Mouse (Mus musculus): ENCODE measurements at regions not wholly inside any gene's neighbourhood (a gene's known extent, or its start where the extent isn't known, plus 50 kb on each side); places are given as distances from the start of the nearest gene placed in this dataset.

DNA sequence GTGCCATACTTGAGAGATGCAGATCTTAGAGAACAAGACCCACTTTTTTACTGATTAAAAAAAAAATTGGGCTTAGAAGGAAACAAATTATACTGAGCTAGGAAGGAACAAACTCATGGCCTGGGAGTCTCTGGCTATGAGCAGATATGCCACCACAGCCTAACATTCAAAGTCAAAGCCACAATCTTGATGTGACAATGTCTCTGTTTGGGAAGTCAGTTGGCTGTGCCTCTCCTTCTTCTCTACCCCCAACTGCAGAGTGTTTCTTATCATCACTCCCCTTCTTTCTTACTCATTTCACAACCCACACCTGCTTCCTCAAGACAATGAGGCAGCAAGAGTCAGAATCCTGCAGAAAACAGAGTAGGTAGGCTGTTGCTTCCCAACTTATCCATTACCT is 613.3 kb upstream of the Arid1b start:
- DNase-seq (ENCODE audit: extremely low spot score in 1 of 2, low spot score in 2 of 2): no peak
- intact Hi-C loops (cut with DNase I): no loop called here

GRCm38 (mm10) chr17:4381896-4382685 is 612.0 kb upstream of the Arid1b start:
- DNase-seq (ENCODE audit: extremely low spot score in 1 of 2, low spot score in 2 of 2): peak in 1 of 2 experiments; percentile 42
- intact Hi-C loops (cut with DNase I): no loop called here

GRCm38 (mm10) chr17:4382716-4383115 is 611.4 kb upstream of the Arid1b start:
- intact Hi-C loops (cut with DNase I): no loop called here
- peak in 1 of 2 experiments; percentile 18 for DNase-seq (ENCODE audit: extremely low spot score in 1 of 2, low spot score in 2 of 2)

DNA sequence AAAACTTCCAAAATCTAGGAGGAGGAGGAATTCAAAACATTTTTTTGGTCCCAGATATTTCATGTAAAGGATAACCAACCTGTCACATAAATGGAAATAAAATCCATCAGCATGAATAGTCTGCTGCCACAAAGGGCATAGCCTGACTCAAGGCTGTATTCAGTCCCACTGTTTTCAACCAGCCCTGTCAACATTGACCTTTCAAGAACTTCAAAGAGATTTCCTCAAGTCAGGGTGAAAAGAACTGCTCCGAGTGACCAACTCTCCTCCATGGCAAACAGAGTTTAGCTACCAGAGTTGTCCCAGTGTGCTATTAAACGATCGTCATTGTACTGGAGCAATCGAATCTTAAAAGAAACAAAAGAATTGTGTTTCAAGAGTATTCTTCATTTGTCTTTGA is 606.5 kb upstream of the Arid1b start:
- DNase-seq (ENCODE audit: extremely low spot score in 1 of 2, low spot score in 2 of 2): no peak
- intact Hi-C loops (cut with DNase I): no loop called here

DNA sequence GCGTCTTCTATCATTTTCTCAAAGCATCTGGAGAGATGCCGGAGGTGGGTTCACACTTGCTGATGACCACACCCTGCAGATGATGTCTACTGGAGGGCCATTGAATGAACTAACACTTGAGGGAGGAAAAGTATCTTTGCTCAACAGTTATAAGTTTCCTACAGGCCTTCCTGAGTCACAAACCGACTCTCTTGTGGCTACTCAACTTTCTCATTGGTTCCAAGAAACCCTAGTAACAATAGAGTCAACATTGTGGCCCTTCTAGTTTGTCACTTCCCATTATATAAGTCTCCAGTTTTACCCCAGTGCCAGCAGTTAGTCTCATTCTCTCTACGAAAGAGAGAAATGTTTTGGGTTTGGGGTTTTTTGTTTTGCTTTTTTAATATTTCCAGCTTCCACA is 604.1 kb upstream of the Arid1b start:
- no peak for DNase-seq (ENCODE audit: extremely low spot score in 1 of 2, low spot score in 2 of 2)
- intact Hi-C loops (cut with DNase I): no loop called here

DNA sequence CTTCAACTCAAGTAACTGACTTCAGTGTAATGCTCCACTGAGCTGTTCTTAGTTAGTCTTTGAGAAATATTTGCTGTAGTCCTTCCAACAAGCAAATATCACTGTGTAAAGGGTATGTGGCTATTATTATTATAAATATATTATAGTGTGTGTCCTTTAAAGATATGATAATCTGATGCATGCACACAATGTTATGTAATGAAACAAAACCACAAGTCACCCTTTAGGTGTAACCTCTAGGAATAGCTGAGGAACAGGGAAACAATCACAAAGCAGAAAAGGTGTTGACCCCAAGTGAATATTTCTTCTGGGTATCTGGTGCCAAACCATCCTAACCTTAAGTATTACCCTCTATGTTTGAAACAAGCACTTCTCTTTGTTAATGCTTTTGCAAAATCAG is 603.6 kb upstream of the Arid1b start:
- no peak for DNase-seq (ENCODE audit: extremely low spot score in 1 of 2, low spot score in 2 of 2)
- intact Hi-C loops (cut with DNase I): no loop called here

- no peak for DNase-seq (ENCODE audit: extremely low spot score in 1 of 2, low spot score in 2 of 2)
- intact Hi-C loops (cut with DNase I): no loop called here
Observed at GRCm38 (mm10) chr17:4391210-4391609, 602.9 kb upstream of the Arid1b start.

DNA sequence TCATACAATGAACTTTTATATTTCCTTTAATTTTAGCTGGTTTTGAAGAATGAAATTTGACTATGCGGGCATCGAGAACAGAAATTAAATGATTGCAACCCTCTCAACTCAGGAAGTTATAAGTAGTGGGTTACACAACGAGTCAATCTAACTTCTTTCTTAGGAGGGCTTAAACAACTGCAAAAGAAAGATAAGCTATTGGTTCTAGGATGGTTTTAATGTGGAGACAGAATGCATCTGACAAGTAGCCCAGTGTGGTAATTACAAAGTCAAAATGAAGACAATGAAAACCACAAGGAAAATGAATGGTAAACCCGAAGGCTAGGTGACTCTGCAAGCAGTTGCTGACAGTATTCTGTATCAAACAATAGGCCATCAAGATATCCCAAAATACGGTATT is 598.0 kb upstream of the Arid1b start:
- intact Hi-C loops (cut with DNase I): no loop called here

GRCm38 (mm10) chr17:4417686-4418085 is 576.4 kb upstream of the Arid1b start:
- intact Hi-C loops (cut with DNase I): no loop called here
- DNase-seq (ENCODE audit: extremely low spot score in 1 of 2, low spot score in 2 of 2): no peak

More for the DNA sequence above, 598.0 kb upstream of the Arid1b start:
- DNase-seq (ENCODE audit: extremely low spot score in 1 of 2, low spot score in 2 of 2): no peak

GRCm38 (mm10) chr17:4424451-4425168 is 569.5 kb upstream of the Arid1b start:
- intact Hi-C loops (cut with DNase I): no loop called here
- DNase-seq (ENCODE audit: extremely low spot score in 1 of 2, low spot score in 2 of 2): peak in 1 of 2 experiments; percentile 15

- intact Hi-C loops (cut with DNase I): no loop called here
- no peak for DNase-seq (ENCODE audit: extremely low spot score in 1 of 2, low spot score in 2 of 2)
Observed at GRCm38 (mm10) chr17:4425342-4425741, 568.8 kb upstream of the Arid1b start.

GRCm38 (mm10) chr17:4429036-4429435 is 565.1 kb upstream of the Arid1b start:
- intact Hi-C loops (cut with DNase I): no loop called here
- DNase-seq (ENCODE audit: extremely low spot score in 1 of 2, low spot score in 2 of 2): no peak

DNA sequence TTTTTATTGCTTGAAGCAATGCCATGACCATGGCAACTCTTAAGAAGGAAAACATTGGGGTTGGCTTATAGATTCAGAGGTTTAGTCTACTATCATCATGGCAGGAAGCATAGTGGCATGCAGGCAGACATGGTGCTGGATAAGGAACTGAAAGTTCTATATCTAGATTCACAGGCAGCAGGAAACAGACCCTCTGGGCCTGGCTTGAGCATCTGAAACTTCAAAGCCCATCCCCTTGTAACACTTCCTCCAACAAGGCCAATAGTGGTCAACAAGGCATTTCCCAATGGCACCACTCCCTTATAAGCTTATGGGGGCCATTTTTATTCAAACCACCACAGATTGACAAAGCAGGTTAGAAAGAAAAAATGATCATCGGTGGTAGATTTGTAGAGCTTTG is 548.5 kb upstream of the Arid1b start:
- intact Hi-C loops (cut with DNase I): no loop called here
- no peak for DNase-seq (ENCODE audit: extremely low spot score in 1 of 2, low spot score in 2 of 2)

GRCm38 (mm10) chr17:4457491-4457890 is 536.6 kb upstream of the Arid1b start:
- no peak for DNase-seq (ENCODE audit: extremely low spot score in 1 of 2, low spot score in 2 of 2)
- intact Hi-C loops (cut with DNase I): no loop called here

DNA sequence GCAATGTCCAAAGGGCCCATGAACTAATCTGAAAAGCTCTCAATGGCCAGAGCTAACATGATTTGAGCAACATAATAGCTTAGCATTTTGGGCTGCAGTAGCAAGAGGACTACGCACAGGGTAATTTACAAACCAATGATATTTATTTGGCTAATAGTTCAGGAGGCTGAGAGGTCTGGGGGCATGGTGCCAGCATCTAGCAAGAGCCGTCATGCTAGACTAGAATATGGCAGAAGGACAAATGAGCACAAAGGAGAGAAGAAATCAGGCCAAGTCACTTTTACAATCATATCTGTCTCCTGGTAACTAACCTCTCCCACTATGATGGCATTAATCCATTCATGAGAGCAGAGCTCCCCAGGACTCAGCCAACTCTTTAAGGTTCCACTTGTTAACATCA is 532.6 kb upstream of the Arid1b start:
- no peak for DNase-seq (ENCODE audit: extremely low spot score in 1 of 2, low spot score in 2 of 2)
- intact Hi-C loops (cut with DNase I): no loop called here

DNA sequence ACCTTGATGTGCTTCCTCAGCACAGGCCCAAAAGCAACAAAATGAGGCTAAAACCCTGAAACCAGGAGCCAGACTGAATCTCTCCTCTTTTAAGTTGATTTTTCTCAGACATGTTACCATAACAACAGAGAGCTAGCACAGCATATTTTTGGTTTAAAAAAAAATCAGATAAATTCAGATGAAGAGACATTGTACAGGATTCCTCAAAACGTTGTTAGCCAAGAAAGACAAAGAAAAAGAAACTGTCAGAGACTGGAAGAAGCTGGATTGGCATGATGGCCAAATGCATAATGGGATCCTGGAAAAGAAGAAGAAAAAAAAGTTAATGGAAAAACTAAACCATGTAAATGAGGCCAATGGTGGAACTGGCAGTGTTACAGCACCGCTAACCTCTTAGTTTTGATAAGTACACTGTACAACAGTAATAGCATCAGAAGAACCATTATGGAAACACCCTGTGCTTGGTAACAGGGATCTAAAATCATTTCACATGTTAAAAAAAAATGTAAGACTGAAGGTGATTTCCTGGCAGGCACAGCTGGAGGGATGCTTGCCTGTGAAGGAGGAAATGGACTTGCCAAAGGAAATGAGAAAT is 529.7 kb upstream of the Arid1b start:
- intact Hi-C loops (cut with DNase I): no loop called here
- DNase-seq (ENCODE audit: extremely low spot score in 1 of 2, low spot score in 2 of 2): peak in 1 of 2 experiments; percentile 10

DNA sequence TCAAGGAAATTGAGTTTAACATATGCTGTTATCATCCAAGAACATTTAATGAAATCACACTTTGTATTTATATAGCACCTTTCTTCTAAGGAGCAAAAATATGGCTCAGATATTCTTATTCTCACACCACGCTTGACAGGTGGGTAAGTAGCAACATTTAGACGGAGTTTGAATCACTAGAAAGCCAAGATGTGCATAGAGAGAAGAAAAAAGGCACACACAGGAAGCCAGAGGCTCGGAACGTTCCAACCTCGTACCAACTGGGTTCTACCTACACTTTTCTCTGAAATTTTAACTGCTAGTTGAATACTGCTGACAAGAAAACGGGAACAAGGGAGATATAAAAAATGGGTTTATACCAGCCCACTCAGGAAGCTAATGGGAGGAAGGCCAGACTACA is 528.4 kb upstream of the Arid1b start:
- intact Hi-C loops (cut with DNase I): no loop called here
- no peak for DNase-seq (ENCODE audit: extremely low spot score in 1 of 2, low spot score in 2 of 2)

GRCm38 (mm10) chr17:4472412-4472811 is 521.7 kb upstream of the Arid1b start:
- intact Hi-C loops (cut with DNase I): no loop called here
- DNase-seq (ENCODE audit: extremely low spot score in 1 of 2, low spot score in 2 of 2): no peak

DNA sequence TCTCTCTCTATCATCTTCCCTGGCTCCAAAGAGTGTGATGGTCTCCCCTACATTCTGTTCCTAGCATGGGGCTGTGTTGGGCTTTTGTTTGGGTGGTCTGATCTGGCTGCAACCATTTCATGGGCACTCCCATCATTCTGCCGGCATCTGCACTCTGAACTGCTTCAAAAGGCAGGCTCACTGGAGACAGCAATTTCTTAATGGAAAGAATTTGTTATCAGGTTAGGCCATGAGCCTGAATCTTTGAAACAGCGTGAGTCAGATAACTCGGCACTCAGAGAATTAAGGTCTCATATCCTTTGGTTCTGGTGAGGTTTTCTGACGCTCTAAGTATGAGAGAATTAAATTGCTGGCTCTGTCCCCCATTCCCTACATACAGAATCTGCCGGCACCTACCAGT is 519.8 kb upstream of the Arid1b start:
- DNase-seq (ENCODE audit: extremely low spot score in 1 of 2, low spot score in 2 of 2): no peak
- intact Hi-C loops (cut with DNase I): no loop called here

- DNase-seq (ENCODE audit: extremely low spot score in 1 of 2, low spot score in 2 of 2): no peak
- intact Hi-C loops (cut with DNase I): no loop called here
Observed at GRCm38 (mm10) chr17:4475665-4476064, 518.5 kb upstream of the Arid1b start.
